Mouse (Mus musculus): ENCODE measurements around the gene Serpina3n. TPM values are rescaled to one million over a fixed set of nuclear protein-coding genes. Genes with fewer than 3 reads are reported as not detected.
A peak's percentile ranks its signal among the peaks of the same experiment; 100 is the strongest.
"Not testable (repeated sequence)": the region's sequence is repeated elsewhere in the genome, so short reads cannot be mapped to it uniquely, and the experiment has no call there.

Gene Serpina3n
- total RNA-seq (2021), result 10 to 100 TPM; 51.3 to 54.4 TPM
- long read RNA-seq, experiment 1, transcript Serpina3n-201 (5 exons, 2,064 nt), result major isoform, 14 of 27 reads
- long read RNA-seq, experiment 1, partial matches to known transcripts, result 9 of 27 reads
- long read RNA-seq, experiment 1, other reads (novel, unspliced or antisense), result 4 of 27 reads
- long read RNA-seq, experiment 2, transcript Serpina3n-201 (5 exons, 2,064 nt), result major isoform, 32 of 63 reads
- long read RNA-seq, experiment 2, partial matches to known transcripts, result 25 of 63 reads
- long read RNA-seq, experiment 2, other reads (novel, unspliced or antisense), result 6 of 63 reads

- DNase-seq (ENCODE audit: low spot score in 2 of 2), result peak; percentile 46 to 58
Observed at GRCm38 (mm10) chr12:104406454-104406885, at the start of gene Serpina3n. TSS of gene Serpina3n (plus strand) at chr12:104406729.

GRCm38 (mm10) chr12:104369986-104370385 is 36.5 kb upstream of the Serpina3n start:
- DNase-seq (ENCODE audit: low spot score in 2 of 2), result no peak

GRCm38 (mm10) chr12:104377179-104377578 is 29.4 kb upstream of the Serpina3n start:
- DNase-seq (ENCODE audit: low spot score in 2 of 2), result not testable (repeated sequence)

- DNase-seq (ENCODE audit: low spot score in 2 of 2), result not testable (repeated sequence)
Observed at GRCm38 (mm10) chr12:104378351-104378750, 28.2 kb upstream of the Serpina3n start.

GRCm38 (mm10) chr12:104378815-104379214 is 27.7 kb upstream of the Serpina3n start:
- DNase-seq (ENCODE audit: low spot score in 2 of 2), result not testable (repeated sequence)

- no peak for DNase-seq (ENCODE audit: low spot score in 2 of 2)
Observed at GRCm38 (mm10) chr12:104379856-104380255, 26.7 kb upstream of the Serpina3n start.

- DNase-seq (ENCODE audit: low spot score in 2 of 2), result not testable (repeated sequence)
Observed at GRCm38 (mm10) chr12:104381071-104381604, 25.4 kb upstream of the Serpina3n start.

GRCm38 (mm10) chr12:104385987-104386386 is 20.5 kb upstream of the Serpina3n start:
- not testable (repeated sequence) for DNase-seq (ENCODE audit: low spot score in 2 of 2)

- not testable (repeated sequence) for DNase-seq (ENCODE audit: low spot score in 2 of 2)
Observed at GRCm38 (mm10) chr12:104386878-104387277, 19.7 kb upstream of the Serpina3n start.

GRCm38 (mm10) chr12:104388477-104388876 is 18.1 kb upstream of the Serpina3n start:
- DNase-seq (ENCODE audit: low spot score in 2 of 2), result no peak

GRCm38 (mm10) chr12:104391057-104391456 is 15.5 kb upstream of the Serpina3n start:
- not testable (repeated sequence) for DNase-seq (ENCODE audit: low spot score in 2 of 2)

GRCm38 (mm10) chr12:104403968-104404367 is 2.6 kb upstream of the Serpina3n start:
- DNase-seq (ENCODE audit: low spot score in 2 of 2), result no peak

- DNase-seq (ENCODE audit: low spot score in 2 of 2), result no peak
Observed at GRCm38 (mm10) chr12:104412507-104412906, 6.0 kb downstream of the Serpina3n start.

- DNase-seq (ENCODE audit: low spot score in 2 of 2), result no peak
Observed at GRCm38 (mm10) chr12:104414576-104414975, 8.0 kb downstream of the Serpina3n start.

- DNase-seq (ENCODE audit: low spot score in 2 of 2), result peak; percentile 38 to 79
Observed at GRCm38 (mm10) chr12:104415625-104416315, 9.2 kb downstream of the Serpina3n start.

- peak; percentile 90 to 91 for DNase-seq (ENCODE audit: low spot score in 2 of 2)
Observed at GRCm38 (mm10) chr12:104418340-104419135, 12.0 kb downstream of the Serpina3n start.

- DNase-seq (ENCODE audit: low spot score in 2 of 2), result no peak
Observed at GRCm38 (mm10) chr12:104419136-104419462, 12.6 kb downstream of the Serpina3n start.

- DNase-seq (ENCODE audit: low spot score in 2 of 2), result no peak
Observed at GRCm38 (mm10) chr12:104422615-104423392, 16.3 kb downstream of the Serpina3n start.

GRCm38 (mm10) chr12:104425591-104425990 is 19.1 kb downstream of the Serpina3n start:
- peak in 1 of 2 experiments; percentile 63 for DNase-seq (ENCODE audit: low spot score in 2 of 2)

- no peak for DNase-seq (ENCODE audit: low spot score in 2 of 2)
Observed at GRCm38 (mm10) chr12:104426915-104427314, 20.4 kb downstream of the Serpina3n start.
